Mouse (Mus musculus) spleen, adult 2 months (tissue): ENCODE measurements around the gene Ccdc157. TPM values are rescaled to one million over a fixed set of nuclear protein-coding genes. Genes with fewer than 3 reads are reported as not detected.

Source experiments
- DNase-seq, 2 experiments: peaks; one replicate each; pipeline versions ENCODE4 v3.0.0 to v3.0.0-alpha.2; 2012 to 2021; ENCODE audit warnings: low spot score in 2 of 2, low read depth in 1 of 2
- H3K27ac ChIP-seq: fragments of 200-500 bp; 2 replicates; pipeline ENCODE4 v1.5.1; 2012; ENCODE audit warnings: low read length, inconsistent platforms; ENCODE audit not compliant: insufficient read depth
- H3K27me3 ChIP-seq: fragments of 200-500 bp; 2 replicates; pipeline ENCODE4 v1.6.1; 2012; ENCODE audit warnings: mild to moderate bottlenecking, moderate library complexity, low read length, inconsistent platforms; ENCODE audit not compliant: control insufficient read depth, insufficient read depth
- H3K36me3 ChIP-seq: fragments of 200-500 bp; 2 replicates; pipeline ENCODE4 v1.6.1; 2012; ENCODE audit warnings: mild to moderate bottlenecking, low read length, inconsistent platforms; ENCODE audit not compliant: control insufficient read depth, insufficient read depth
- H3K4me1 ChIP-seq: fragments of 200-500 bp; 2 replicates; pipeline ENCODE4 v1.6.1; 2011; ENCODE audit warnings: inconsistent platforms; ENCODE audit not compliant: control insufficient read depth, insufficient read depth, insufficient read length
- H3K4me3 ChIP-seq: fragments of 200-500 bp; 2 replicates; pipeline ENCODE4 v1.5.1; 2011; ENCODE audit warnings: mild to moderate bottlenecking, inconsistent platforms; ENCODE audit not compliant: insufficient read depth, insufficient read length; ENCODE audit errors: extremely low read depth
- CTCF ChIP-seq: fragments of 200-500 bp; IDR thresholded peaks from 2 replicates; pipeline ENCODE4 v1.5.1; 2011; ENCODE audit warnings: mild to moderate bottlenecking, inconsistent platforms; ENCODE audit not compliant: insufficient read depth, insufficient read length, insufficient replicate concordance; ENCODE audit errors: extremely low read depth
- POLR2A ChIP-seq: fragments of 200-500 bp; IDR thresholded peaks from 2 replicates; pipeline ENCODE4 v1.6.1; 2011; ENCODE audit warnings: low read depth, low read length, inconsistent platforms
- WGBS: fragments of 180-500 bp; shearing (Covaris S2); methylation state at CpG from one replicate; pipeline ENCODE4 v1.1.7; 2018; 5-methylcytosine and 5-hydroxymethylcytosine counted together
- polyA plus RNA-seq: library from polyadenylated mRNA; depleted of rRNA; stranded (reverse); fragments of >200 nt; gene quantifications from 2 replicates; pipeline ENCODE4 v1.2.3, GENCODE M21; 2012

The Ccdc157 gene
- polyA plus RNA-seq, 1 experiment = 4.4 TPM

DNA sequence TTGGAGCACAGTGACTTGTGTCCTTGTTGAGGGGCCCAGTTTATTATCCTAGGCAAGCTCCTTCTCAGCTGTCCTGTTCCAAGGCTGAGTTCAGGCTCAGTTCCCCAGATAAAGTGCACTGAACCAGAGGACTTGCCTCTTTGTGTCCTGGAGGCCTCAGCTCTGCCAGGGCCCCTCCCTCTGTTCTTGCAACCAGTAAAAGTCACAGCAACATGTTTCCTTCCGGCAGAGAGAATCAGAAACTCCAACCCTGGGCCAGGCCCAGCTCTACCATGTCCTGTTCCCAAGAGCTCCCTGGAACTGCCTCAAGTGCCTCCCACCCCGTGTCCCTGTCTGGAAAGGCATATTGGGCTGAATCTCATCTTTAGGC, 43.6 kb upstream of the Ccdc157 start:
- TF ChIP-seq POLR2A = peak; percentile 3; the same call in 1 of the 2 replicates
- TF ChIP-seq CTCF = no peak
- Histone ChIP-seq H3K4me3 (no peak overlapping the region), H3K27ac (peak overlapping the region; percentile 91), H3K27me3 (no peaks in the 10 kb centered on the region), H3K36me3 (peaks cover 11% of the 10 kb centered on the region), H3K4me1 (peaks cover 13% of the 10 kb centered on the region)
- 25% methylated on average over 2 of the region's 2 CpGs for WGBS
- peak in 1 of 2 experiments; percentile 42 for DNase-seq

DNA sequence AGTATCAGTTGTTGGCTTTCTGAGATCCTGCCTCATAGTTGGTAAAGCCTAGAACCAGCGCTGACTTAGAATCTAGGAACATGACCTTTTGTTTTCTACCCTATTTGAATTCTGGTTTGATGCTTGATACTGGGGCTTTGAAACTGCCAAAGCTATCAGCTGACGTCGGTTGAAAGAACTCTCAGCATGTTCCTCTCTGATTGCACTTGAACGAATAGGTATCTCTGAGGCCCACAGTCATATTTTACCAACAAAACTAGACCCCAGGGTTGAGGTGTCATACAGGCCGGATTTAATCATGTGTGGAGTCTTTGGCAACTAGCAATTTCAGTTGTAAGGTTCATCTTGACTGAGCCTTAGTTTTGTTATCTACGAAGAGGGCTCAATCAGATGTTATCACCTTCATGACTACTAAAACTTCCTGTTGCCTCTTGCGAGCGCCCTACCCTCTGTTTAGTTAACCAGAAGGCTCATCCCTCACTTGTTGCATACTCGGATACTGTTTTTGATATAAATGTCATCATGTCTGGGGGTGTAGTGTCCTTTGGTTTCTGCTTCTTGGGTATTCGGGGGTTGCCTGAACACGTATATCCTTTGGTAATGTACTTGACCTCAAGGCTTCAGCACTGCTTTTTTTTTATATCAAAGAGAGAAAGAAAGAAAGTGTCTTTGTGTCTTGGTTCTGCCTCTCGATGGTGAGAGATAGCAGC, 43.1 kb upstream of the Ccdc157 start:
- 61% methylated on average over 12 of the region's 12 CpGs for WGBS
- H3K4me1 ChIP-seq = peaks cover 15% of the 10 kb centered on the region
- no peak for TF ChIP-seq POLR2A
- TF ChIP-seq CTCF = no peak
- no peak overlapping the region for H3K4me3 ChIP-seq
- no peak for DNase-seq
- H3K27ac ChIP-seq = peak overlapping the region; percentile 91
- H3K36me3 ChIP-seq = peaks cover 6% of the 10 kb centered on the region
- H3K27me3 ChIP-seq = no peaks in the 10 kb centered on the region

DNA sequence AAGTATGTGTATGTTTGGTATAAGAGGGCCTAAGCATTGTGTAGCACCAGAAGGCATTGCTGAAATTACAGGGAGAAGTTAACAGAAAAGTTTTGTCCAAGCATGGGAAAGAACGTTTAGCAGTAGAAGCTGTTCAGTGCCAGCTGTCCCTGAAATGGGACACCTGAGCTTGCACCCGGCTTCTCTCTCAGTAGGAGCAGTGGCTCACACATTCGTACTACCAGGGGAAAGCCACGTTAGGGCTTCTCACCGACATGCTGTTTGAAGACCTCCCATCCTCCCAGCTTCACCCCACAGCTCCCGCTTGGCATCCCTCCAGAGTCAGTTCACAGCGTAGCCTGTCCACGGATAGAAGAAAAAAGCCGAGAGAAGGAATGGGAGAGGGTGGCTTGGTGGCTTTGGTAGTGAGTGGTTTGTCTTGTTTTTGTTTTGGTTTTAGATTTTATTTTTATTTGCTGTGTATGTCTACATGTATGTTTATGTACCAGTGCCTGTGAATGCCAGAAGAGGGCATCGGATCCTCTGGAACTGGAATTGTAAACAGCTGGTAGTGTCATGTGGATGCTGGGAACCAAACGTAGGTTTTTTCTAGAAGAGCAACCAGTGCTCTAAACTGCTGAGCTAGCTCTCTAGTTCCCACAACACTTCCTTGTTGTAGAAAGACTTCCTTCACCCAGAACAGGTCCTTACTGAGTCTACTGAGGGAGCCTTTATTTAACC, 42.0 kb upstream of the Ccdc157 start:
- H3K4me1 ChIP-seq = peaks cover 25% of the 10 kb centered on the region
- peak overlapping the region; percentile 57 for H3K27ac ChIP-seq
- no peaks in the 10 kb centered on the region for H3K27me3 ChIP-seq
- TF ChIP-seq POLR2A (no peak), CTCF (no peak)
- no peak overlapping the region for H3K4me3 ChIP-seq
- WGBS = 79% methylated on average over 11 of the region's 11 CpGs
- H3K36me3 ChIP-seq = peaks cover 4% of the 10 kb centered on the region
- DNase-seq = no peak

DNA sequence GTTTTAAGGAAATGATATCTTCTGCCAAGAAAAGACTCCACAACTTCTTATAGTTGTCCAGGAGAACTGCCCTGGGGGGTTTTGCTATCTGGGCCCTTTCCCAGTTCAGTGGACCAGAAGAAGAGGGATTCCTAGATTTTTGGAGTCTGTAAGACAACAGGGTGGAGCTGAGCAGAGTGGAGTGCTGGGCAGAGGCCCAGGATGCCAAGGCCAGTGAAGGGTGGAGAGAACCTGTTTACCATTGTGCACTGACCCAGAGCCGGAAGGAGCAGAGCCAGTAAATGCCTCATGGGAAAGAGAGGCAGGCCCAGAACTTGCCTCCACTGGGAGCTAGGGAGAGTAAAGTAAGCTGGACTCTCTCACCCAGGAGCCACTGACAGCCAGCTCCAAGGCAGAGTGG, 37.6 kb upstream of the Ccdc157 start:
- Histone ChIP-seq H3K27ac (peak overlapping the region; percentile 39; the same call in 1 of the 2 replicates), H3K27me3 (no peaks in the 10 kb centered on the region), H3K4me3 (no peak overlapping the region), H3K4me1 (peaks cover 43% of the 10 kb centered on the region), H3K36me3 (no peaks in the 10 kb centered on the region)
- DNase-seq = no peak
- no peak for TF ChIP-seq CTCF
- no peak for TF ChIP-seq POLR2A
- 53% methylated on average over 1 of the region's 1 CpGs for WGBS

DNA sequence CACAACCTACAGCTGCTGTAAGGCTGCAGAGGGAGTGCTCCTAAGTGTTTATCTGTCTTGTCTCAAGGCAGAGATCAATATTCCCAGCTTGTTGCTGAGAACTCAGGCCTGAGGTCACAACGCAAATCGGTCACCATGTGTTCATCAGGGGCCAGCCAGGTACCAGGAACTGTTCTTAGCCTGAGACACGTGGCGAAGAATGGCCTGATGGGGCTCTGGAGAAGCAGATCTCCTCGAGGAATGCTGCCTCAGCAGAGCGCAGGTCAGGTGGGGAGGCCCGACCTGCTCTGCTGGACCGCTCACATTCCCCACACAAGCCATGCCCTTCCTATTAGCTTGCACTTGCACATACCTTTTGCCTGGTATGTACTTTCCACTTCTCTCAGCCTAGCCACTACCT, 36.5 kb upstream of the Ccdc157 start:
- no peaks in the 10 kb centered on the region for H3K36me3 ChIP-seq
- TF ChIP-seq POLR2A = no peak
- no peak for TF ChIP-seq CTCF
- no peak for DNase-seq
- H3K27ac ChIP-seq = no peak overlapping the region
- WGBS = 92% methylated on average over 8 of the region's 8 CpGs
- no peaks in the 10 kb centered on the region for H3K27me3 ChIP-seq
- H3K4me1 ChIP-seq = peaks cover 37% of the 10 kb centered on the region
- H3K4me3 ChIP-seq = no peak overlapping the region

DNA sequence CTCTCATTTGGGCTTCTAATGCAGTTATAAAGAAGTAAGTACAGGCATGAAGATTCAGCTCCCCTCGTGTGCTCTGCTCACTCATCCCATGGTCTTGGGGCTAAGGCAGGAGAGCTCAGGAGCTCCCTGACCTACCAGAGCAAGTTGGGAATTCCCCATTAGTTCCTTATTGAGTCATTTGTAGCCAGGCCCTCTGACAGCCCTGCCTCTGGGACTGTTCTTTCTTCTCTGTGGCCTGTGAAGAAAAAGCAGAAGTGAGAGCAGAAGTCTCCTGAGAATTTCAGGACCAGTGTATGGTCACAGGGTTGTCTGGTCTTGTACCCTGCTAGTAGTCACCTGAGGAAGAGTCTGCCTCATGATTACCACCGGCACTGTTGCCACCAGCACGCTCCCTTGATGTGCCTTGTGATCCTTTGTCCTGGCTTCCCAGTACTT, 35.5 kb upstream of the Ccdc157 start:
- no peak overlapping the region for H3K4me3 ChIP-seq
- peak; percentile 56 to 87 for DNase-seq
- 10% methylated on average over 3 of the region's 3 CpGs for WGBS
- no peaks in the 10 kb centered on the region for H3K36me3 ChIP-seq
- peak overlapping the region; percentile 68 for H3K27ac ChIP-seq
- no peaks in the 10 kb centered on the region for H3K27me3 ChIP-seq
- TF ChIP-seq POLR2A (no peak), CTCF (no peak)
- peaks cover 37% of the 10 kb centered on the region for H3K4me1 ChIP-seq

DNA sequence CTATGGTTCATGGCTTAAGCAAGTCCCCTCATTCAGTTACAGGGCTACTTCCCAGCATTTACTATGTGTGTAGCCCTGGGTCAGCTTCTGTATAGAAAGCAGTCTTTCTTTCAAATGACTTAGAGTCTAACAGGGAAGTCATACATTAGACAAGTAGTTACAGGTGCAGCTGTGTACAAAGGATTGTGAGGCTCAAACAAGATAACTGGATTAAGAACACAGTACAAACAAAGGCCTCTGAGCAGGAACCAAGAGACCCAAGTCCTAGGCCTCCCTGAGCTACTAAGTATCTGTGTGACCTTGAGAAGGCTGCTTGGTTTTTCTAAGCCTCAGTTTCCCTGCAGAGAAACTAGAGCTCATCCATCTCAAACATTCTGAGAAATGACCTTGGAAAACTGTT, 33.3 kb upstream of the Ccdc157 start:
- Histone ChIP-seq H3K27ac (no peak overlapping the region), H3K4me1 (peaks cover 37% of the 10 kb centered on the region), H3K27me3 (no peaks in the 10 kb centered on the region), H3K4me3 (no peak overlapping the region), H3K36me3 (no peaks in the 10 kb centered on the region)
- TF ChIP-seq CTCF = no peak
- no peak for TF ChIP-seq POLR2A
- no peak for DNase-seq
